Mouse (Mus musculus) CH12.LX (cell line): ENCODE measurements at regions not wholly inside any gene's neighbourhood (a gene's known extent, or its start where the extent isn't known, plus 50 kb on each side); places are given as distances from the start of the nearest gene placed in this dataset.

Source experiments
- EP300 ChIP-seq: IDR thresholded peaks from 2 replicates; pipeline ENCODE4 v1.6.1; 2011; ENCODE audit warnings: low read length, improper control_type of control experiment
- MAFK ChIP-seq: IDR thresholded peaks from 2 replicates; pipeline ENCODE4 v1.6.1; 2011; ENCODE audit warnings: low read length, improper control_type of control experiment; ENCODE audit not compliant: insufficient replicate concordance
- MXI1 ChIP-seq: IDR thresholded peaks from 2 replicates; pipeline ENCODE4 v1.6.1; 2011; ENCODE audit warnings: mild to moderate bottlenecking, low read depth, low read length, improper control_type of control experiment
- ZNF384 ChIP-seq: IDR thresholded peaks from 2 replicates; pipeline ENCODE4 v1.6.1; 2012; ENCODE audit warnings: low read depth, low read length, improper control_type of control experiment, inconsistent platforms

GRCm38 (mm10) chr16:78015401-78015800 lies 285.9 kb upstream of the Cxadr start:
- TF ChIP-seq EP300 = no peak
- TF ChIP-seq MXI1 = no peak
- no peak for TF ChIP-seq ZNF384
- no peak for TF ChIP-seq MAFK
